Mouse (Mus musculus): ENCODE results near the gene Clmp.

DNA sequence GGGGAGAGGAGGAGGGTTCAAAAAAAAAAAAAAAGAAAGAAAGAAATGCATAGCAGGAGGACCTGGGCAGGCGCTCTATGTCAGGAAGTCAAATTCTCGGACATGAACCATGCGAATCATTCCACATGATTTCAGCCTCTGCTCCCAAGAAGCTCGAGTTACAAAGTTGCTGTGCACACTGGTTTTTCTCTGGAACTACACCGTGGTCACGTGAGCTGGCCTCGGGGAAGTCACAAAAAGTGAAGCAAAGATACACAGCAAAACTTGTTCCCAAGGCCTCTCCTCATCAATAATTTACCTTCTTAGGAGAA, 32.1 kb downstream of the Clmp start:
- TF ChIP-seq HCFC1 (IDR thresholded peaks at IDR 0.05; ENCODE audit: borderline replicate concordance, insufficient read depth, low read length) (no peak), ZC3H11A (IDR thresholded peaks at IDR 0.05; ENCODE audit: borderline replicate concordance, low read depth, low read length) (no peak)
